Mouse (Mus musculus): ENCODE measurements around the gene Lhx3.

Lhx3 gene

GRCm38 (mm10) chr2:26208126-26208789 lies at the start of gene Lhx3:
Gene Lhx3 (minus strand): TSS chr2:26208289.
- peak; percentile 95 for DNase-seq

- no peak for DNase-seq
Measured at GRCm38 (mm10) chr2:26257315-26258096, 49.4 kb upstream of the Lhx3 start.

GRCm38 (mm10) chr2:26254816-26255215 lies 46.7 kb upstream of the Lhx3 start:
- no peak for DNase-seq

- DNase-seq: no peak
Measured at GRCm38 (mm10) chr2:26252514-26253206, 44.6 kb upstream of the Lhx3 start.

GRCm38 (mm10) chr2:26247531-26247930 lies 39.4 kb upstream of the Lhx3 start:
- no peak for DNase-seq

GRCm38 (mm10) chr2:26240841-26241240 lies 32.8 kb upstream of the Lhx3 start:
- no peak for DNase-seq

- peak; percentile 9 for DNase-seq
Measured at GRCm38 (mm10) chr2:26240330-26240729, 32.2 kb upstream of the Lhx3 start.

GRCm38 (mm10) chr2:26237290-26237782 lies 29.2 kb upstream of the Lhx3 start, which contains the start of gene Qsox2:
Gene Qsox2 (minus strand): TSS chr2:26237525.
- peak; percentile 97 for DNase-seq

GRCm38 (mm10) chr2:26236681-26237289 lies 28.7 kb upstream of the Lhx3 start:
- DNase-seq: no peak

- DNase-seq: no peak
Measured at GRCm38 (mm10) chr2:26234771-26235170, 26.7 kb upstream of the Lhx3 start.

- no peak for DNase-seq
Measured at GRCm38 (mm10) chr2:26234253-26234652, 26.2 kb upstream of the Lhx3 start.

GRCm38 (mm10) chr2:26231366-26231765 lies 23.3 kb upstream of the Lhx3 start:
- DNase-seq: no peak

GRCm38 (mm10) chr2:26230253-26230652 lies 22.2 kb upstream of the Lhx3 start:
- DNase-seq: no peak

- DNase-seq: peak; percentile 89
Measured at GRCm38 (mm10) chr2:26227788-26228187, 19.7 kb upstream of the Lhx3 start.

- no peak for DNase-seq
Measured at GRCm38 (mm10) chr2:26225242-26225641, 17.2 kb upstream of the Lhx3 start.

- no peak for DNase-seq
Measured at GRCm38 (mm10) chr2:26223961-26224360, 15.9 kb upstream of the Lhx3 start.

GRCm38 (mm10) chr2:26214526-26214925 lies 6.4 kb upstream of the Lhx3 start:
- no peak for DNase-seq

GRCm38 (mm10) chr2:26209566-26209965 lies 1.5 kb upstream of the Lhx3 start:
- no peak for DNase-seq

GRCm38 (mm10) chr2:26207559-26207958 lies 530 bp downstream of the Lhx3 start:
- DNase-seq: peak; percentile 41

- no peak for DNase-seq
Measured at GRCm38 (mm10) chr2:26205761-26206160, 2.3 kb downstream of the Lhx3 start.

- DNase-seq: peak; percentile 73
Measured at GRCm38 (mm10) chr2:26205126-26205525, 3.0 kb downstream of the Lhx3 start.

- no peak for DNase-seq
Measured at GRCm38 (mm10) chr2:26202849-26203475, 5.1 kb downstream of the Lhx3 start.

Data from embryo, embryonic 11 days (tissue).